Mouse (Mus musculus): ENCODE measurements around the gene Snx9. TPM values are rescaled to one million over a fixed set of nuclear protein-coding genes. Genes with fewer than 3 reads are reported as not detected.

Gene Snx9
- polyA plus RNA-seq, 1 experiment from 2014 or later: 98.4 TPM

- ATAC-seq (no peak), DNase-seq (ENCODE audit: low read depth, low spot score) (no peak)
- no peaks in the 10 kb centered on the region for H3K27me3 ChIP-seq
- POLR2A ChIA-PET: interaction anchor here (0.7 kb wide), 1 partner anchor 55 kb away, joined by 3 read pairs; no protein-coding TSS in a partner anchor
- CTCF ChIA-PET: interaction anchor here (1.7 to 3.4 kb wide), 2 partner anchors 14 to 58 kb away, joined by 6 to 11 read pairs; no protein-coding TSS in a partner anchor
- in situ Hi-C loops (cut with MboI; ENCODE audit: low pct_unique_long_range_greater_than_20kb): no loop called here
- TF ChIP-seq CTCF (IDR thresholded peaks at IDR 0.05): no peak
Observed at GRCm38 (mm10) chr17:5853936-5854335, 12.8 kb downstream of the Snx9 start.

GRCm38 (mm10) chr17:5855560-5855959 is 14.4 kb downstream of the Snx9 start:
- DNase-seq (ENCODE audit: low read depth, low spot score) (no peak), ATAC-seq (no peak)
- in situ Hi-C loops (cut with MboI; ENCODE audit: low pct_unique_long_range_greater_than_20kb): no loop called here
- ChIA-PET POLR2A (no interaction called here), CTCF (interaction anchor here (0.9 to 3.4 kb wide), 3 partner anchors 12 to 60 kb away, joined by 3 to 11 read pairs (median 6); no protein-coding TSS in a partner anchor)
- H3K27me3 ChIP-seq: no peaks in the 10 kb centered on the region
- no peak for TF ChIP-seq CTCF (IDR thresholded peaks at IDR 0.05)

GRCm38 (mm10) chr17:5856426-5856825 is 15.3 kb downstream of the Snx9 start:
- no peak for TF ChIP-seq CTCF (IDR thresholded peaks at IDR 0.05)
- ATAC-seq: no peak
- no peaks in the 10 kb centered on the region for H3K27me3 ChIP-seq
- ChIA-PET CTCF (interaction anchor here (1.2 to 3.4 kb wide), 4 partner anchors 11 to 62 kb away, joined by 3 to 11 read pairs (median 6); no protein-coding TSS in a partner anchor), POLR2A (interaction anchor here (0.6 kb wide), 1 partner anchor 1956 kb away, joined by 3 read pairs; no protein-coding TSS in a partner anchor)
- no peak for DNase-seq (ENCODE audit: low read depth, low spot score)
- in situ Hi-C loops (cut with MboI; ENCODE audit: low pct_unique_long_range_greater_than_20kb): no loop called here

- H3K27me3 ChIP-seq: no peaks in the 10 kb centered on the region
- POLR2A ChIA-PET: no interaction called here
- TF ChIP-seq CTCF (IDR thresholded peaks at IDR 0.05): no peak
- CTCF ChIA-PET: interaction anchor here (1.2 to 3.4 kb wide), 4 partner anchors 11 to 62 kb away, joined by 3 to 11 read pairs (median 6); no protein-coding TSS in a partner anchor
- no peak for DNase-seq (ENCODE audit: low read depth, low spot score)
- ATAC-seq: no peak
- in situ Hi-C loops (cut with MboI; ENCODE audit: low pct_unique_long_range_greater_than_20kb): no loop called here
Observed at GRCm38 (mm10) chr17:5857206-5857605, 16.1 kb downstream of the Snx9 start.

- POLR2A ChIA-PET: interaction anchor here (1.1 to 1.5 kb wide), 2 partner anchors 29 to 31 kb away, joined by 3 read pairs; no protein-coding TSS in a partner anchor
- no peak for TF ChIP-seq CTCF (IDR thresholded peaks at IDR 0.05)
- H3K27me3 ChIP-seq: no peaks in the 10 kb centered on the region
- in situ Hi-C loops (cut with MboI; ENCODE audit: low pct_unique_long_range_greater_than_20kb): no loop called here
- ATAC-seq (no peak), DNase-seq (ENCODE audit: low read depth, low spot score) (no peak)
- CTCF ChIA-PET: interaction anchor here (1.3 to 2.6 kb wide), 2 partner anchors 11 to 62 kb away, joined by 4 to 8 read pairs; no protein-coding TSS in a partner anchor
Observed at GRCm38 (mm10) chr17:5858209-5858608, 17.1 kb downstream of the Snx9 start.

- no peak for TF ChIP-seq CTCF (IDR thresholded peaks at IDR 0.05)
- CTCF ChIA-PET: interaction anchor here (0.8 to 1.2 kb wide), 4 partner anchors 10 to 33 kb away, joined by 3 to 4 read pairs (median 3); no protein-coding TSS in a partner anchor
- no peaks in the 10 kb centered on the region for H3K27me3 ChIP-seq
- DNase-seq (ENCODE audit: low read depth, low spot score) (no peak), ATAC-seq (no peak)
- POLR2A ChIA-PET: no interaction called here
- in situ Hi-C loops (cut with MboI; ENCODE audit: low pct_unique_long_range_greater_than_20kb): no loop called here
Observed at GRCm38 (mm10) chr17:5862285-5862684, 21.2 kb downstream of the Snx9 start.

GRCm38 (mm10) chr17:5862869-5863268 is 21.7 kb downstream of the Snx9 start:
- TF ChIP-seq CTCF (IDR thresholded peaks at IDR 0.05): no peak
- in situ Hi-C loops (cut with MboI; ENCODE audit: low pct_unique_long_range_greater_than_20kb): no loop called here
- ChIA-PET CTCF (interaction anchor here (0.8 to 1.2 kb wide), 2 partner anchors 10 to 24 kb away, joined by 3 read pairs; no protein-coding TSS in a partner anchor), POLR2A (no interaction called here)
- DNase-seq (ENCODE audit: low read depth, low spot score) (no peak), ATAC-seq (no peak)
- no peaks in the 10 kb centered on the region for H3K27me3 ChIP-seq

- POLR2A ChIA-PET: no interaction called here
- ATAC-seq (no peak), DNase-seq (ENCODE audit: low read depth, low spot score) (no peak)
- no peak for TF ChIP-seq CTCF (IDR thresholded peaks at IDR 0.05)
- in situ Hi-C loops (cut with MboI; ENCODE audit: low pct_unique_long_range_greater_than_20kb): no loop called here
- CTCF ChIA-PET: no interaction called here
- no peaks in the 10 kb centered on the region for H3K27me3 ChIP-seq
Observed at GRCm38 (mm10) chr17:5863745-5864144, 22.6 kb downstream of the Snx9 start.

- DNase-seq (ENCODE audit: low read depth, low spot score) (no peak), ATAC-seq (no peak)
- TF ChIP-seq CTCF (IDR thresholded peaks at IDR 0.05): no peak
- ChIA-PET CTCF (interaction anchor here (0.7 to 2.7 kb wide), 3 partner anchors 11 to 69 kb away, joined by 3 to 11 read pairs (median 8); no protein-coding TSS in a partner anchor), POLR2A (no interaction called here)
- no peaks in the 10 kb centered on the region for H3K27me3 ChIP-seq
- in situ Hi-C loops (cut with MboI; ENCODE audit: low pct_unique_long_range_greater_than_20kb): no loop called here
Observed at GRCm38 (mm10) chr17:5867456-5867855, 26.3 kb downstream of the Snx9 start.

GRCm38 (mm10) chr17:5868319-5869031 is 27.3 kb downstream of the Snx9 start:
- CTCF ChIA-PET: interaction anchor here (1.2 to 2.7 kb wide), 4 partner anchors 10 to 73 kb away, joined by 4 to 11 read pairs (median 8); no protein-coding TSS in a partner anchor
- in situ Hi-C loops (cut with MboI; ENCODE audit: low pct_unique_long_range_greater_than_20kb): no loop called here
- no peak for TF ChIP-seq CTCF (IDR thresholded peaks at IDR 0.05)
- POLR2A ChIA-PET: no interaction called here
- H3K27me3 ChIP-seq: no peaks in the 10 kb centered on the region
- no peak for DNase-seq (ENCODE audit: low read depth, low spot score)
- no peak for ATAC-seq

- DNase-seq (ENCODE audit: low read depth, low spot score): no peak
- ChIA-PET CTCF (interaction anchor here (1.2 to 1.5 kb wide), 2 partner anchors 11 to 74 kb away, joined by 4 to 7 read pairs; no protein-coding TSS in a partner anchor), POLR2A (no interaction called here)
- in situ Hi-C loops (cut with MboI; ENCODE audit: low pct_unique_long_range_greater_than_20kb): no loop called here
- no peak for TF ChIP-seq CTCF (IDR thresholded peaks at IDR 0.05)
- H3K27me3 ChIP-seq: no peaks in the 10 kb centered on the region
- ATAC-seq: no peak
Observed at GRCm38 (mm10) chr17:5869461-5869860, 28.3 kb downstream of the Snx9 start.

Measured in Patski (cell line).